Mouse (Mus musculus): Measurements from ENCODE around the gene Tmf1.

Gene Tmf1

GRCm38 (mm10) chr6:97106777-97107176, 72.1 kb downstream of the Tmf1 start:
- peak; percentile 78 for DNase-seq (ENCODE audit: low read depth)

GRCm38 (mm10) chr6:97106106-97106505, 72.8 kb downstream of the Tmf1 start:
- DNase-seq (ENCODE audit: low read depth) = no peak

GRCm38 (mm10) chr6:97104264-97104852, 74.6 kb downstream of the Tmf1 start:
- DNase-seq (ENCODE audit: low read depth) = peak; percentile 9

All from induced T-regulatory cell, adult 2 months (primary cell).